Mouse (Mus musculus): ENCODE measurements around the gene Sec24d.

The Sec24d gene

GRCm38 (mm10) chr3:123266753-123267651 is at the start of gene Sec24d:
TSS of gene Sec24d (plus strand) at chr3:123267455.
- DNase-seq = peak; percentile 58

DNA sequence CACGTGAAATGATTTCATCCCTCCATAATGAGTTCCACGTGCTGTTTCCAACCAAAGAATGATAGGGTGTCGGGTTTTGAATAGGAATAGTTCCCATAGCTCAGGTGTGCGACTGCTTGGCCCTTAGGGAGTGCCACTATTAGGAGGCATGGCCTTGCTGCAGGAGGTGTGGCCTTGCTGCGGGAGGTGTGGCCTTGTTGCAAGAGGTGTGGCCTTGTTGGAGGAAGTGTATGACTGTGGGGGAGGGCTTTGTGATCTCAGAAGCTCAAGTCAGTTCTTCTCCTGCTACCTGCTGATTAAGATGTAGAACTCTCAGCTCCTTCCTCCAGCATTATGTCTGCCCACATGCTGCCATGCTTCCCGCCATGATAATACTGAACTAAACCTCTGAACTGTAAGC is 48.6 kb upstream of the Sec24d start:
- DNase-seq = no peak

- DNase-seq = no peak
Observed at GRCm38 (mm10) chr3:123227276-123227675, 40.0 kb upstream of the Sec24d start.

GRCm38 (mm10) chr3:123231639-123232038 is 35.6 kb upstream of the Sec24d start:
- no peak for DNase-seq

DNA sequence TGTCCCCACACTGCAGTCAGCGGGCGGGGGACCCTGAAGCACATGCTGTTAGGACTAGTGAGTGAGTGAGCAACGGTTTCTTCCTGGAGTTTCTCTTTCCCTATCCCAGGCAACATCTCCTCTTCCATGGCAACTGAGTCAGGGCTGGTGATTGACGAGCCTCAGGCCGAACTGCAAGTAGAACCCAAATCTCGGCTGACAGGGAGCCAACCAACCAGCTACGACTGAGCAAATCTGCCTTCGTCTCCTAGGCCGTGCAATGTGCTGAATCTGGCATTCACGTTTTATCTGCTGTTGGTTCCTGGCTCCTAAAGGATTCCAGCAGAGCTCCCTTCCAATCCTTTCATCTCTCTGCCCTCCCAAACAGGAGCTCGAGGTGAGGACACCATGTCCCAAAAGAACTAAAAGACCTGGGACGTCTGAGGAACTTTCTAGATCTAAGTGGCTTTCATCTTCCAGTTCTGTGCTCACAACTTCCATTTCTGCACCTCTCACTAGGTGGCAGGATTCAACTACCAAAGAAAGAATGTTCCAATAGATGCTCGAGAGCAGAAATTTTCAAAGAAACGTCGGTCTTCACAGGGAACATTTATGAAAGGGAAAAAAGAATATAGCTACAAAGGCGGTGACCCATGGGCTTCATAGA is 32.9 kb upstream of the Sec24d start:
- DNase-seq = peak; percentile 16

DNA sequence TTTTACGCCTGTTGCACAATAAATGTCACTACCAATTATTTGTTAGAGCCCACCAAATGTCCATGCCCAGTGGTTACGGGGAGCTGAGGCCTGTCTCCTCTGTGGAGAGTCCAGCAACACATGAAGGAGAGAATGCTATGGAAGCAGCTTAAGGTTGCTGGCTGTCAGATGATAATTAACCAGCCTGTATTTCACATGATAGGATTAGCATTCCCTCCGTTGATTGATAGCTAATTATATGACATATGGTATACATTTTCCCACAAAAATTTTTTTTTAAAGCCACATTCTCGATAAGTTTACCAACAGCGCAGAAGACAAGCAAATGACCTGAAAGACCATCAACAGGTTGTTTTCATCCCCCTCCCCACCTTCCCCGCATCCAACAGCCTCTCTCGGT is 31.8 kb upstream of the Sec24d start:
- no peak for DNase-seq

- DNase-seq = peak; percentile 11
Observed at GRCm38 (mm10) chr3:123235921-123236320, 31.3 kb upstream of the Sec24d start, which contains the start of gene Synpo2. TSS of gene Synpo2 (minus strand) at chr3:123236149.

DNA sequence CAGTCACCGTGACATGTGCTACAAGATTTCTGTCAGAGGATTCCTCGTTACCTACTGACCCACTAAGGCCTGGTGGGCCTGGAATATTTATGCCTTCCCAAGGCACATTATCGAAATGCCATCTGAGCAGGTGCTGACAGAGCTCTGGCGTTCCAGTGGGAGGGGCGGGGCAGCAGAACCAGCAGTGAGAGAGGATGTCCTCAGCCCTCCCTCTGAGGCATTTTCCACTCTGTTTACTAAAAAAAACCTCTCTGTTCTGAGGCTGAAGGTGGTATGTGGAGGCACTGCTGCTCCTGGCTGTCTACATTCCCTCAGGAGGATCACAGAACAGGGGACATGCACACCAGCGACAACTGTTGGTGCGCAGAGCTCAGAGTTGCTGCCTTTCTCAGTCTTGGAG is 30.2 kb upstream of the Sec24d start:
- no peak for DNase-seq

DNA sequence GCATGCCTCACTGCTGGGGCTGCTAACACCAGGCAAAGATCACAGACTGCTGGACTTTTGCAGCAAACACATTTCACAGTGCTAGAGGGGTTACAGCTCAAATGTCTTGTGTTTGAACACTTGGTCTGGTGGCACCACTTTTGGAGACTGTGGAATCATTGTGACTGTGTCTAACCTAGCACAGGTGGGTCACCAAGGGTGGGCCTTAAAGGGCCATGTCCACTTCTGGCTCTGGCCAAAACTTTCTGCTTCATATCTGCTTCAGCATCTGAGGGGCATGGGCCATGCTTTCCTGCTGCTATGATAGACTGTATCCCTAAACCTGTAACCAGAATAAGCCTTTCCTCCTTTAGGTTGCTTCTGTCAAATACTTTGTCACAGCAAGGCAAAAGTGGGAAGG is 29.8 kb upstream of the Sec24d start:
- DNase-seq = no peak

- DNase-seq = no peak
Observed at GRCm38 (mm10) chr3:123244376-123244775, 22.9 kb upstream of the Sec24d start.

DNA sequence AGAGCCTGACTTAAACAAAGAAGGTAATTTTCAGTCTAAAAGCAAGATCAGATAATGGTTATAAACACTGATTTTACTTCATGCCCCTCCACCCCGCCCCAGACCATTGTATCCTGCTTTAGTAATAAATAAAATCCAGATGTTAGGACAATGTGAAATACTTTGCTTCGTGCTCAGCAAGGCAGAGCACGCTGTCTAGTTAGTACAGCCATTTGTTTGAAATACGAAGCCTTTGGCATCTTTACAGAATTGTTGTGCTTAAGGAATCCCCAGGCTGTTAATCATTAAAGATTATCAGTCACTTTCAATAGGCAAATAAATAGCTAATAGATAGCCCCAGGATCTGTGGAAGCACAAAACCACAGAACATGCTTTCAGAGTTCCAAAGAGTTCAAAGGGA is 21.6 kb upstream of the Sec24d start:
- no peak for DNase-seq

- no peak for DNase-seq
Observed at GRCm38 (mm10) chr3:123256181-123257101, 10.8 kb upstream of the Sec24d start.

DNA sequence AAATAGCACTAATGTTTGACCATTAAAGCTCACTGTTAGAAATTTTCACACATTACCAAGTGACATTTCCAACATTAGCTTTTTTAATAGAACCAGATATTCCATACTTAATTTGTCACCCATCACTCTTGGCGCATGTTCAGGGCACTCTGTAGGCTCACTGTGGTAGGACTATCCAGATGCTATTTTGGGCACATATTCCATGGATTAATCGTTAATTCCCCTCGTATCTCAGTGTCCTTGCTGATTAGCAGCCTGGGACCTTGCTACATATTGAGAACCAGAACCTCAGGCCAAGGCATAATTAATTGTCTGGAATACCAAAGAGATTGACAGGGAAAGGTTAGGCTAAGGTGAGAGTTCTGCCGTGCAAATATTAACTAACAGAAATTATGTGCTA is 8.5 kb upstream of the Sec24d start:
- no peak for DNase-seq

GRCm38 (mm10) chr3:123264706-123265105 is 2.5 kb upstream of the Sec24d start:
- DNase-seq = no peak

DNA sequence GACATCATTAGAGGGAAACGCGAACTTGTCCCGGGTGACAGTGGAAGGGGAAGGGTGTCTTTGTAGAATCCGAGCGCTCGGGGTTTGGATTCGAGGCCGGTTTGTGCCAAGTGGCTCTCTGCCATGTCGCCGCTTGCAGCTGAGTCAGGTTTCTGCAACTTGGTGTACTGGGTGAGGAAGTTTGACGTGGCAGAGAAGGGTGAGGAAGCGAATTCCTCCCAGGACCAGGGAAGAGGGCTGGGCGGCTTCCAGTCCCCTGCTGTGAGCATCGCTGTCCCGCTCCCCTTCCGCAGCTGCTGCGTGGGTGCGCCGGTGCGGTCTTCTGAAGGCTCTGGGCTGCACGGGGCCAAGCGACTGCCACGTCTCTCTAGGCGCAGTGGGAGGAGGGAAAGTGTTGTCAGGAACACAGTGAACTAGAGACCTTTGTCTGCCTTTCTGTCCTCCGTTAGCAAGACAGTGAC is 516 bp downstream of the Sec24d start:
- peak; percentile 46 for DNase-seq

GRCm38 (mm10) chr3:123282866-123283615 is 15.8 kb downstream of the Sec24d start:
- no peak for DNase-seq

- no peak for DNase-seq
Observed at GRCm38 (mm10) chr3:123284284-123284683, 17.0 kb downstream of the Sec24d start.

DNA sequence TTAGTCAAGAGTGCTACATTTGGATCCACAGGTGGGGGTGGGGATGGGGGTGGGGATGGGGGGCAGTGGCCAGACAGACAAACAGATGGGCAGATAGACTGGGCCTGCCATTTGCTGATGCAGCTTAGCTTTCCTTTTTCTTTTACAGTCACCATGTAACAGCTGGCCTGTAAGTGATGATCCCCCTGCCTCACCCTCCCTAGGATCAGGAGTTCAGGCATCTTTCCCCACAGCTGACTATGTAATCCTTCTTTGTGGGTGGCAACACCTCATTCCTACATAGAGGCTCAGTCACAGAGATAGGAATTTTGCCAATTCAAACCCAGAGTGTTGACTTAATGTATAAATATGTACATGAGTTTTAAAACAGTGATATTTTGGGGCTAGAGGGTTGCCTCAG is 18.4 kb downstream of the Sec24d start:
- no peak for DNase-seq

DNA sequence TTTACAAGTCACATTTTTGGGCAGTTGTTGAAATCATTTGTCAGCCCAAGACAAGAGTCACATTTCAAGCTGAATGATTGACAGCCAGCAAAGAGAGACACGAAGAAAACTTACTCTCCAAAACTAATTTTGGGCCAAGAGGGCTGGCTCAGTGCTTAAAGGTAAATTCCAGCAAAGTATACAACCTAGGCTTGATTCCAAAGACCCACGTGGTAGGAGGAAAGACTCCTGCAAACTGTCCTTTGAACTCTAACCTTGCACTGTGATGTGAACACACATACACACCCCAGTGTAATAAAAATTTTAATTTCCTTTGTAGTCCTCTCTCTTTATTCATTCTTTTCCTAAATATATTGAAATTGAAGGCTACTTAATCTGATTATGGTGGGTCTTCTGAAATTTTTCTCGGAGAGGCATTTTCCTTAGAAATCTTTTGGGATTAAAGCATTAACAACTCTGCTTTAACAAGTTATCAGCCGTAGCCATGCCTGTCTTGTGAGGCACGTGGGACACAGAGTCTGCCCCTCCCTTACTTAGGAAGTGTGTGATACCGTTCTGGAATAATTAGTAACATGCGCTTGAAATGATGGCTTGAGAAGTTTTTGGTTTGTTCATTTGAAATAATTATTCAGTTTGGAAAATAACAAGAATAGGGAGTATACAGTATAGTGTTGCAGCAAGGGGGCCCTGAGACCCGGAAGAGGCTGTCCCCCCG is 21.8 kb downstream of the Sec24d start:
- no peak for DNase-seq

DNA sequence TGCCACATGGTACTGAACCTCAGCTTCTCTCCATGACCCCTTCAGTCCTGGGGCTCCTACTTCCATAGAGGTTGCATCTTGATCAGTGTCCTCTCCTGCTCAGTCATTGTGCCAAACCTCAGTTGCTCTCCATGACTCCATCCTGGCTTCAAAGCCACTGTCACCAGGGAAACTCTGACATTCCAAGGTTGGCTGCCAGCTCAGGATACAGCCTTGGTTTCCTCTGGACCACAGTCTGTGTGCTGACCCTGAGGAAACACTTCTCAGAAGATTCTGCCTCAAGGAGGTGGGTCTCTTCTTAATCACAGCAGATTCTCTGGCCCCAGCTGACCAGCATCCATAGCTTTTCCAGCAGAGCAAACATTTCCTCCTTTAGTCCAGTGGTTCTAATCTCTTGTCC is 24.4 kb downstream of the Sec24d start:
- no peak for DNase-seq

- DNase-seq = no peak
Observed at GRCm38 (mm10) chr3:123296654-123297053, 29.4 kb downstream of the Sec24d start.

GRCm38 (mm10) chr3:123298283-123298682 is 31.0 kb downstream of the Sec24d start:
- DNase-seq = peak; percentile 66

Data from cerebellum, adult 8-10 months (tissue).